Mouse (Mus musculus): ENCODE data around the gene Dlx3. TPM values are rescaled to one million over a fixed set of nuclear protein-coding genes. Genes with fewer than 3 reads are reported as not detected.

Dlx3 gene
- total RNA-seq, 2 experiments from 2014 or later: not detected

GRCm38 (mm10) chr11:95087301-95088228, 32.4 kb upstream of the Dlx3 start:
- DNase-seq: no peak
- intact Hi-C loops (cut with DNase I; ENCODE audit: low total_unique reads): no loop called here

- intact Hi-C loops (cut with DNase I; ENCODE audit: low total_unique reads): no loop called here
- no peak for DNase-seq
Measured at GRCm38 (mm10) chr11:95088286-95088685, 31.6 kb upstream of the Dlx3 start.

- DNase-seq: peak; percentile 40
- intact Hi-C loops (cut with DNase I; ENCODE audit: low total_unique reads): no loop called here
Measured at GRCm38 (mm10) chr11:95088857-95089779, 30.8 kb upstream of the Dlx3 start.

GRCm38 (mm10) chr11:95093077-95093476, 26.8 kb upstream of the Dlx3 start:
- no peak for DNase-seq
- intact Hi-C loops (cut with DNase I; ENCODE audit: low total_unique reads): no loop called here

GRCm38 (mm10) chr11:95095596-95095995, 24.3 kb upstream of the Dlx3 start:
- DNase-seq: no peak
- intact Hi-C loops (cut with DNase I; ENCODE audit: low total_unique reads): no loop called here

GRCm38 (mm10) chr11:95096608-95097373, 23.1 kb upstream of the Dlx3 start:
- no peak for DNase-seq
- intact Hi-C loops (cut with DNase I; ENCODE audit: low total_unique reads): no loop called here

- intact Hi-C loops (cut with DNase I; ENCODE audit: low total_unique reads): no loop called here
- no peak for DNase-seq
Measured at GRCm38 (mm10) chr11:95097889-95098288, 22.0 kb upstream of the Dlx3 start.

GRCm38 (mm10) chr11:95098346-95099095, 21.4 kb upstream of the Dlx3 start:
- intact Hi-C loops (cut with DNase I; ENCODE audit: low total_unique reads): no loop called here

GRCm38 (mm10) chr11:95100393-95100792, 19.5 kb upstream of the Dlx3 start:
- intact Hi-C loops (cut with DNase I; ENCODE audit: low total_unique reads): no loop called here
- DNase-seq: peak; percentile 48

More at GRCm38 (mm10) chr11:95098346-95099095, 21.4 kb upstream of the Dlx3 start:
- DNase-seq: no peak

- intact Hi-C loops (cut with DNase I; ENCODE audit: low total_unique reads): no loop called here
- no peak for DNase-seq
Measured at GRCm38 (mm10) chr11:95101071-95101788, 18.7 kb upstream of the Dlx3 start.

- DNase-seq: no peak
- intact Hi-C loops (cut with DNase I; ENCODE audit: low total_unique reads): no loop called here
Measured at GRCm38 (mm10) chr11:95102161-95102904, 17.6 kb upstream of the Dlx3 start.

- intact Hi-C loops (cut with DNase I; ENCODE audit: low total_unique reads): loop anchor here (2.0 kb wide), 1 partner anchor 27 kb away; the partner anchor contains the start of gene Itga3
- DNase-seq: no peak
Measured at GRCm38 (mm10) chr11:95104266-95104665, 15.7 kb upstream of the Dlx3 start.

- DNase-seq: no peak
- intact Hi-C loops (cut with DNase I; ENCODE audit: low total_unique reads): loop anchor here (2.0 kb wide), 1 partner anchor 29 kb away; the partner anchor contains the start of gene Itga3
Measured at GRCm38 (mm10) chr11:95105274-95105874, 14.5 kb upstream of the Dlx3 start.

GRCm38 (mm10) chr11:95106440-95107236, 13.3 kb upstream of the Dlx3 start:
- peak; percentile 77 for DNase-seq
- intact Hi-C loops (cut with DNase I; ENCODE audit: low total_unique reads): loop anchor here (2.0 kb wide), 1 partner anchor 60 kb away; no protein-coding TSS in a partner anchor

- no peak for DNase-seq
- intact Hi-C loops (cut with DNase I; ENCODE audit: low total_unique reads): no loop called here
Measured at GRCm38 (mm10) chr11:95109000-95109399, 10.9 kb upstream of the Dlx3 start.

GRCm38 (mm10) chr11:95110081-95110480, 9.8 kb upstream of the Dlx3 start:
- intact Hi-C loops (cut with DNase I; ENCODE audit: low total_unique reads): no loop called here
- no peak for DNase-seq
